Mouse (Mus musculus): Measurements from ENCODE around the gene Washc4. TPM values are rescaled to one million over a fixed set of nuclear protein-coding genes. Genes with fewer than 3 reads are reported as not detected.
A peak's percentile ranks its signal among the peaks of the same experiment; 100 is the strongest.

Gene Washc4
- polyA plus RNA-seq, 1 experiment from 2014 or later = 39.5 TPM

DNA sequence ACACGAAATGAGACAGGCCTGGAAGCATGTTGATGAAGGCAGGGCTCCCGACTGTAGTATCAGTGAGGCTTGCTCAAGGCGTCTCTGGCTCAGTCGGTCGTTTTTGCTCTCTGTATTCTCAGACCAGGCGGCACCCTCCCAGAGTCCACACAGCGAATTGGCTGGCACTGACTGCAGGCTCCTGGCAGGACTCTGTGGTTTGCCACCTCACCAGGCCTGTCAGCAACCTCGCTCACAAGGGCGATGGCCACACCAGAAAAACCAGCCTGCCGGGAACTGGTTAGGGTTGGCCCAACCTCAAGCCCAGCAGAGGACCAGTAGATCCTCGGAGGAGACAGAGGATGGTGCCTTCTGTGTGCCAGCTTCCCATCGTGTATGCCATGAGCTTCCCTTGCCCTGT lies 81.3 kb downstream of the Washc4 start:
- DNase-seq (ENCODE audit: low spot score) = no peak
- H3K9me3 ChIP-seq (ENCODE audit: control insufficient read depth, low read length) = no peaks in the 10 kb centered on the region
- no peak overlapping the region for H3K27ac ChIP-seq (ENCODE audit: low read depth)
- no peak for ATAC-seq (replicated peaks; ENCODE audit: low FRiP score, low TSS enrichment, low read depth)
- peaks cover 44% of the 10 kb centered on the region for H3K36me3 ChIP-seq (ENCODE audit: control insufficient read depth, insufficient read depth, low read length)
- no peak overlapping the region for H3K4me2 ChIP-seq (ENCODE audit: low read length)
- no peak overlapping the region for H3K4me3 ChIP-seq (ENCODE audit: low read depth, low read length)
- no peaks in the 10 kb centered on the region for H3K4me1 ChIP-seq (replicated peaks; ENCODE audit: control insufficient read depth, insufficient read depth, low read length)
- no peaks in the 10 kb centered on the region for H3K27me3 ChIP-seq (replicated peaks; ENCODE audit: control insufficient read depth, insufficient read depth, low read length)
- 94% methylated on average over 12 of the region's 12 CpGs for WGBS
- no peak overlapping the region for H3K9ac ChIP-seq (ENCODE audit: low read length)

DNA sequence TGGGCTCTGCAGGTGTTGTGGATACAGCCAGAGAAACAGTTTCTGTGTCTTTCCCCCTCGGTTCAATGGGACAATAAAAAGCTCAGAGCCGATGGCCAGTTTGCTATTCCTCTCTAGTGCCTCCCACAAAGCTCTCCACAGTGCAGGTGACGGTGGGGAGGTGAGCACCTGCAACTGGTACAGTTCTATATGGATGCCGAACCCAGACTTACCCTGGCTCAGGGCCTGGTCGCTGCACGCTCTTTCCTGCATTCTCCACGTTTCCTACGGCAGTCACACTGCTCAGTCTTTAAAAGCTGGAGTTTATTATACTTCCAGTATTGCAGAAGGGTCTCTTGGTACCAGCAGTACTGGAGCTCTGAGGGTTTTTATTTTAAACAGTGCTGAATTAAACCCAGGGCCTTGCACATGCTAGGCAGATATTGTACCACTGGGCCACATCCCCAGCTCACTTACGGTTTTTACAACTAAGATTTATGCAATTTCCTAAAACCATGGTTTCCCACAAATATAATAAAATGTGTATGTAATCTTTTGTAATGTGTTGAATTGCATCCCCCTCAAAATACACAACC lies 83.6 kb downstream of the Washc4 start:
- Histone ChIP-seq H3K4me1 (replicated peaks; ENCODE audit: control insufficient read depth, insufficient read depth, low read length) (no peaks in the 10 kb centered on the region), H3K36me3 (ENCODE audit: control insufficient read depth, insufficient read depth, low read length) (peaks cover 48% of the 10 kb centered on the region), H3K4me2 (ENCODE audit: low read length) (no peak overlapping the region), H3K9ac (ENCODE audit: low read length) (no peak overlapping the region), H3K27ac (ENCODE audit: low read depth) (no peak overlapping the region), H3K4me3 (ENCODE audit: low read depth, low read length) (no peak overlapping the region), H3K27me3 (replicated peaks; ENCODE audit: control insufficient read depth, insufficient read depth, low read length) (no peaks in the 10 kb centered on the region), H3K9me3 (ENCODE audit: control insufficient read depth, low read length) (no peaks in the 10 kb centered on the region)
- WGBS = 94% methylated on average over 9 of the region's 9 CpGs
- ATAC-seq (replicated peaks; ENCODE audit: low FRiP score, low TSS enrichment, low read depth) = no peak
- DNase-seq (ENCODE audit: low spot score) = no peak

DNA sequence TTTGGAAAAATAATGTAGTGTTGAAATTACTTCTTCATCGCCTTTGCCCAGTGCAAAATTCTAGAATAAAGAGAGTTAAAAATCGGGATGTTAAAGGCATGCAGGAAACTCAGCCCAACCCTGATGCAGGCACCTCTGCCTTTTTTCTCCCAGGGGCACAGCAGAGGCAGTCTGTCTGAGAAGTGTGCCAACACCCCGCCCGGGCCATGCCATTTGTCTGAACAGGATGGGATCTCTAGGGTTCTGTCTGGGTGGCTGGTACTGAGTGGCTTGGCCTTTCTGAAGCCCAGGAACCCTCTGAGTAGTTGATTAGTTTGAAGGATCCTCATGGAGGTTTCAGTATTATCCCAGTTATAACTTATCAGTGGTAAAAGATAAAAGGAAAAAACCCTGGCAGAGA lies 84.7 kb downstream of the Washc4 start:
- Histone ChIP-seq H3K27ac (ENCODE audit: low read depth) (no peak overlapping the region), H3K36me3 (ENCODE audit: control insufficient read depth, insufficient read depth, low read length) (peaks cover 50% of the 10 kb centered on the region), H3K27me3 (replicated peaks; ENCODE audit: control insufficient read depth, insufficient read depth, low read length) (no peaks in the 10 kb centered on the region), H3K4me2 (ENCODE audit: low read length) (no peak overlapping the region), H3K4me1 (replicated peaks; ENCODE audit: control insufficient read depth, insufficient read depth, low read length) (no peaks in the 10 kb centered on the region), H3K4me3 (ENCODE audit: low read depth, low read length) (no peak overlapping the region), H3K9ac (ENCODE audit: low read length) (no peak overlapping the region), H3K9me3 (ENCODE audit: control insufficient read depth, low read length) (no peaks in the 10 kb centered on the region)
- DNase-seq (ENCODE audit: low spot score) (no peak), ATAC-seq (replicated peaks; ENCODE audit: low FRiP score, low TSS enrichment, low read depth) (no peak)
- 84% methylated on average over 4 of the region's 4 CpGs for WGBS

DNA sequence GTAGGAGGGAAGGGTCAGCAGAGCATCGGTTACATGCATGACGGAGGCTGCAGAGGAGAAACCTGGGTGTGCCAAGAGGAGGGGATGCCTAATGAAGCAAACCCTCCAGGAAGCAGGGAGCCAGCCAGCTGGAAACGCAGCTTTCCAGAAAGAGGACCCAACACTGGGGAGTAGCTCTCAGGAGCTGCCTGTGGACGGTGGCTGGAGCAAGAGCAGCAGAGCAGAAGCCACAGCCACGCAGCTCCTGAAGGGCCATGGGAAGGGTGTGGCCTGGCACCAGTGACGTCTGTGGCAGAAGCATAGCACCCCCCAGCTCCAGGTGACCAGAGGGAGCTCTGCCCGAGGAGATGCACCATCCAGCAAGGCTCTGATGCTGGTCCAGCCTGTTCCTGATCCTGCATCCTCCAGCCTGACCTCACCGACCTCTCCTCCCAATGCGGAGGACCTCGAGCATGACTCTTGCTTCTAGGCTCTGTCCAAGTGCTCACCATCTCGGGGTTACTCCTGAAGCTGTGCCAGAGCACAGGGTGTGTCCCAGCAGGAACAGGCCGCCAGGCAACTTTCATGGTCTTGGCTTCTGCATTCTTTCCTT lies 85.7 kb downstream of the Washc4 start:
- no peak for DNase-seq (ENCODE audit: low spot score)
- 90% methylated on average over 10 of the region's 12 CpGs for WGBS

DNA sequence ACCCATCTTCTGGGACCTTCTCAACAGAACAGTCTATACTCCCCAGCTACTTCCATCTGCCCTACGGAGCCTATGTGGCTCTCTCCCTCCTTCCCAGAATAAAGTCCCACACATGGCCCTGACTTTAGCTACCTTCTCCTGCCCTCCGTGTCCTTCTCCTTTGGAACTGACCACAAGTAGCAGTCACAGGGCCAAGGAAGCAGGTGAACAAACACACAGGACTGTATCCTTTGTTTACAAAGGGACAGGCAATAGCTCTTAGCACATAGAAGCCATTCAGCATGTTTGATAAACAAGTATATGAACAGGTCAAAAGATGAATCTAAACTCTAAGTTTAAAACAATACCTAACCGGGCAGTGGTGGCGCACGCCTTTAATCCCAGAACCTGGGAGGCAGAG lies 86.3 kb downstream of the Washc4 start:
- H3K4me2 ChIP-seq (ENCODE audit: low read length) = no peak overlapping the region
- no peak overlapping the region for H3K27ac ChIP-seq (ENCODE audit: low read depth)
- peaks cover 6% of the 10 kb centered on the region for H3K4me1 ChIP-seq (replicated peaks; ENCODE audit: control insufficient read depth, insufficient read depth, low read length)
- ATAC-seq (replicated peaks; ENCODE audit: low FRiP score, low TSS enrichment, low read depth) (no peak), DNase-seq (ENCODE audit: low spot score) (no peak)
- H3K9me3 ChIP-seq (ENCODE audit: control insufficient read depth, low read length) = no peaks in the 10 kb centered on the region
- no peak overlapping the region for H3K4me3 ChIP-seq (ENCODE audit: low read depth, low read length)
- WGBS = 90% methylated on average over 5 of the region's 5 CpGs
- no peak overlapping the region for H3K9ac ChIP-seq (ENCODE audit: low read length)
- H3K27me3 ChIP-seq (replicated peaks; ENCODE audit: control insufficient read depth, insufficient read depth, low read length) = no peaks in the 10 kb centered on the region
- H3K36me3 ChIP-seq (ENCODE audit: control insufficient read depth, insufficient read depth, low read length) = peaks cover 42% of the 10 kb centered on the region

More for the DNA sequence above, 85.7 kb downstream of the Washc4 start:
- Histone ChIP-seq H3K4me3 (ENCODE audit: low read depth, low read length) (no peak overlapping the region), H3K9me3 (ENCODE audit: control insufficient read depth, low read length) (no peaks in the 10 kb centered on the region), H3K27me3 (replicated peaks; ENCODE audit: control insufficient read depth, insufficient read depth, low read length) (no peaks in the 10 kb centered on the region), H3K4me1 (replicated peaks; ENCODE audit: control insufficient read depth, insufficient read depth, low read length) (peaks cover under 1% of the 10 kb centered on the region; the same call in 1 of the 2 replicates), H3K27ac (ENCODE audit: low read depth) (no peak overlapping the region), H3K36me3 (ENCODE audit: control insufficient read depth, insufficient read depth, low read length) (peaks cover 47% of the 10 kb centered on the region), H3K9ac (ENCODE audit: low read length) (no peak overlapping the region), H3K4me2 (ENCODE audit: low read length) (no peak overlapping the region)
- no peak for ATAC-seq (replicated peaks; ENCODE audit: low FRiP score, low TSS enrichment, low read depth)

DNA sequence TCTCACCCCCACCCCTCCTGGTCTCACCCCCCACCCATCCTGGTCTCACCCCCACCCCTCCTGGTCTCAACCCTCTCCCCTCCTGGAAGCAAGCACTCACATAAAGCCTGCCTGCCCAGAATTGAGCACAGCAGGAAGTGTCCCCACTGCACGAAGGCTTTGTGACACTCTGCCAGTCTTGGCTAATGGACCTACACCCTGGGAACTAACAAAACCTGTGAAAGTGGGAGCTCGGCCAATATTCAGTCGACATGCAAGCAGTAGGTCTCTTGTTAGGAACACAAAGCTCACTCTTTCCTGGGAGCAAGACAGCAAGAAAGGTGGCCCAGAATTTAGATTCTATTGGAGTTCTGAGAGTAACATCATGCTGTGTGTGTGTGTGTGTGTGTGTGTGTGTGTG lies 87.3 kb downstream of the Washc4 start:
- Histone ChIP-seq H3K27me3 (replicated peaks; ENCODE audit: control insufficient read depth, insufficient read depth, low read length) (no peaks in the 10 kb centered on the region), H3K4me2 (ENCODE audit: low read length) (no peak overlapping the region), H3K27ac (ENCODE audit: low read depth) (no peak overlapping the region), H3K4me1 (replicated peaks; ENCODE audit: control insufficient read depth, insufficient read depth, low read length) (peaks cover 11% of the 10 kb centered on the region), H3K36me3 (ENCODE audit: control insufficient read depth, insufficient read depth, low read length) (peaks cover 37% of the 10 kb centered on the region), H3K9me3 (ENCODE audit: control insufficient read depth, low read length) (no peaks in the 10 kb centered on the region), H3K9ac (ENCODE audit: low read length) (no peak overlapping the region), H3K4me3 (ENCODE audit: low read depth, low read length) (no peak overlapping the region)
- no peak for DNase-seq (ENCODE audit: low spot score)
- no peak for ATAC-seq (replicated peaks; ENCODE audit: low FRiP score, low TSS enrichment, low read depth)
- WGBS = 78% methylated on average over 3 of the region's 3 CpGs

DNA sequence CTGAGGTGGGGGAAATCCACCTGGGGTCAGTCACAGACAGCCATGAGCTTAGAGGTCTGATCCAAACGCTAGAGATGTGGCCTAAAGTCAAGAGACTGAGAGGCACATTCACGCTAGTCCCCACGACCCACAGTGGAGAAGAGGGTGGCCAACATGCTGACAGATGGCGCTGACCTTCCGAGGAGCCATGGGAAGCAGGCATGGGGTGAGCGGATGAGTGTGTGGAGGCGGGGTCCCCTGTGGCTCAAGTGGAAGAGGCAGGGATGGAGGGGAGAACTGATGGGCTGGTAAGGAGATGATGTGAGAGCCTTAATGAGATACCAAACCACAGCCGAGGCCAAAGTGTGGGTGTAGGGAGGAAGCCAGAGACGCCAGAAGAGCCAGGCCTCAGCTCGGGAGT lies 88.2 kb downstream of the Washc4 start:
- Histone ChIP-seq H3K27ac (ENCODE audit: low read depth) (no peak overlapping the region), H3K9me3 (ENCODE audit: control insufficient read depth, low read length) (no peaks in the 10 kb centered on the region), H3K4me3 (ENCODE audit: low read depth, low read length) (no peak overlapping the region), H3K36me3 (ENCODE audit: control insufficient read depth, insufficient read depth, low read length) (peaks cover 29% of the 10 kb centered on the region), H3K27me3 (replicated peaks; ENCODE audit: control insufficient read depth, insufficient read depth, low read length) (no peaks in the 10 kb centered on the region), H3K4me1 (replicated peaks; ENCODE audit: control insufficient read depth, insufficient read depth, low read length) (peaks cover 11% of the 10 kb centered on the region), H3K4me2 (ENCODE audit: low read length) (no peak overlapping the region), H3K9ac (ENCODE audit: low read length) (no peak overlapping the region)
- no peak for DNase-seq (ENCODE audit: low spot score)
- ATAC-seq (replicated peaks; ENCODE audit: low FRiP score, low TSS enrichment, low read depth) = no peak
- WGBS = 95% methylated on average over 10 of the region's 10 CpGs

DNA sequence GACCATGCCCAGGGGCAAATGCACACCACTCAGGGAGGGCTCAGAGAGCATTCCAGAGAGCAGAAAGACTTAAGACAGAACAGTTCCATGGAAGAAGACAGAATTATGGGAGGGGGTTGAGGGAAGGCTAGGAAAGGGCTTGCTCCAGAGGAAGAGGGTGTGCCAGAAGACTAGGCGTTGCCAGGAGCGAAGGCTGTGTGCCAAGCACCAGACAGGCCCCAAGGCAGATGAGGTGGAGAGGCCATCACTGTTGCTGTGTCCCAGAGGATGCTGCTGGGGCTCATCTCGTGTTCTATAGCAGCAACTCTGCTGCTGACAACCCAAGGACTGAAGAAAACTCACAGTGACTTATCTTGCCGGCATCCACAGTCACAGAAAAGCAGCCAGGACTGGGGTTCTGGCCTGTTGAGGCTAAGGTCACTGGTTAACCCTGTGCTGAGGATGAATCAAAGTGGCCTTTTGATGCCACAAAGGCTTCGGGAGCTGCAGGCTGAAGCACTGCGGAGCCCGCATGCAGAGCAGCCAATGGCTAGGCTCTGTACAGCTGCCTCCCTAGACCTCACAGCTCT lies 89.3 kb downstream of the Washc4 start:
- no peak overlapping the region for H3K27ac ChIP-seq (ENCODE audit: low read depth)
- WGBS = 81% methylated on average over 7 of the region's 7 CpGs
- no peak overlapping the region for H3K9ac ChIP-seq (ENCODE audit: low read length)
- DNase-seq (ENCODE audit: low spot score) (no peak), ATAC-seq (replicated peaks; ENCODE audit: low FRiP score, low TSS enrichment, low read depth) (no peak)
- no peak overlapping the region for H3K4me3 ChIP-seq (ENCODE audit: low read depth, low read length)
- no peak overlapping the region for H3K4me2 ChIP-seq (ENCODE audit: low read length)
- H3K36me3 ChIP-seq (ENCODE audit: control insufficient read depth, insufficient read depth, low read length) = peaks cover 20% of the 10 kb centered on the region; the same call in 1 of the 2 replicates
- no peaks in the 10 kb centered on the region for H3K27me3 ChIP-seq (replicated peaks; ENCODE audit: control insufficient read depth, insufficient read depth, low read length)
- peaks cover 11% of the 10 kb centered on the region for H3K4me1 ChIP-seq (replicated peaks; ENCODE audit: control insufficient read depth, insufficient read depth, low read length)
- no peaks in the 10 kb centered on the region for H3K9me3 ChIP-seq (ENCODE audit: control insufficient read depth, low read length)

DNA sequence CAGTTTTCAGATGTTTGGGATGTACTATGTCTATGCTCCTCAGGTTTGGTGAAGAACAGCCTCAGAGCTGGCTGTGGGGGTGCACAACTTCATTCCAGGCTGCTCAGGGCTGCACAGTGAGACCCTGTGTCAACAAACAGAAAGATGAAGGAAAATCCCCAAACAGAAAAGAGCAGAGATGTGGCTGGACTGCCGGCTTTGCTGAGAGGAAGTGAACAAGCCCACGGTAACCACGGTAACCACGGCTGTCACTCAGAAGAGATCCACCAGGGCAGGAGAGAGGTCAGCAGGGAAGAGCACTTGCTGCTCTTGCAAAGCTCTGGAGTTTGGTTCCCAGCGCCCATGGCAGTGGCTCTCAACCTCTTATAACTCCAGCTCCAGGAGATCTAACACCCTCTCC lies 90.9 kb downstream of the Washc4 start:
- no peak overlapping the region for H3K9ac ChIP-seq (ENCODE audit: low read length)
- H3K27me3 ChIP-seq (replicated peaks; ENCODE audit: control insufficient read depth, insufficient read depth, low read length) = no peaks in the 10 kb centered on the region
- no peak overlapping the region for H3K27ac ChIP-seq (ENCODE audit: low read depth)
- H3K36me3 ChIP-seq (ENCODE audit: control insufficient read depth, insufficient read depth, low read length) = peaks cover 14% of the 10 kb centered on the region; the same call in 1 of the 2 replicates
- H3K9me3 ChIP-seq (ENCODE audit: control insufficient read depth, low read length) = no peaks in the 10 kb centered on the region
- peaks cover 11% of the 10 kb centered on the region for H3K4me1 ChIP-seq (replicated peaks; ENCODE audit: control insufficient read depth, insufficient read depth, low read length)
- WGBS = 9% methylated on average over 5 of the region's 5 CpGs
- no peak overlapping the region for H3K4me2 ChIP-seq (ENCODE audit: low read length)
- DNase-seq (ENCODE audit: low spot score) = peak; percentile 57
- ATAC-seq (replicated peaks; ENCODE audit: low FRiP score, low TSS enrichment, low read depth) = no peak
- no peak overlapping the region for H3K4me3 ChIP-seq (ENCODE audit: low read depth, low read length)

Measured in intestine, embryonic 14.5 days (tissue).